Mouse (Mus musculus) liver, embryonic 11.5 days (tissue): ENCODE results near the gene Gm9508. TPM values are rescaled to one million over a fixed set of nuclear protein-coding genes. Genes with fewer than 3 reads are reported as not detected.
"Not testable (repeated sequence)": the region's sequence is repeated elsewhere in the genome, so short reads cannot be mapped to it uniquely, and the experiment has no call there.

Experiments
- ATAC-seq: fragments of 200-750 bp; cut with Nextera tagmentation; replicated peaks from 2 replicates; pipeline ENCODE4 v1.8.0; 2017; ENCODE audit warnings: moderate number of reproducible peaks, mild to moderate bottlenecking, moderate TSS enrichment, moderate library complexity; ENCODE audit not compliant: low FRiP score
- DNase-seq: peaks from one replicate; pipeline ENCODE4 v3.0.0-alpha.2; 2017; ENCODE audit warnings: low spot score
- H3K27ac ChIP-seq: fragments of 300-500 bp; sonication (generic); 2 replicates; pipeline ENCODE4 v1.5.1; 2014; ENCODE audit warnings: mild to moderate bottlenecking, low read depth, low read length, control low read depth
- H3K27me3 ChIP-seq: fragments of 300-500 bp; sonication (generic); replicated peaks from 2 replicates; pipeline ENCODE4 v1.6.1; 2014; ENCODE audit warnings: low read length, mixed read lengths; ENCODE audit not compliant: control insufficient read depth, insufficient read depth
- H3K36me3 ChIP-seq: fragments of 300-500 bp; sonication (generic); 2 replicates; pipeline ENCODE4 v1.6.1; 2014; ENCODE audit warnings: mild to moderate bottlenecking, low read length, moderate library complexity, mixed read lengths; ENCODE audit not compliant: control insufficient read depth, insufficient read depth
- H3K4me1 ChIP-seq: fragments of 300-500 bp; sonication (generic); replicated peaks from 2 replicates; pipeline ENCODE4 v1.6.1; 2014; ENCODE audit warnings: low read length, mixed read lengths; ENCODE audit not compliant: control insufficient read depth, insufficient read depth
- H3K4me2 ChIP-seq: fragments of 300-500 bp; sonication (generic); 2 replicates; pipeline ENCODE4 v1.6.1; 2014; ENCODE audit warnings: mild to moderate bottlenecking, control low read depth, moderate library complexity
- H3K4me3 ChIP-seq: fragments of 300-500 bp; sonication (generic); 2 replicates; pipeline ENCODE4 v1.5.1; 2014; ENCODE audit warnings: low read depth, low read length, control low read depth
- H3K9ac ChIP-seq: fragments of 300-500 bp; sonication (generic); 2 replicates; pipeline ENCODE4 v1.6.1; 2014; ENCODE audit warnings: low read depth, low read length, control low read depth
- H3K9me3 ChIP-seq: fragments of 300-500 bp; sonication (generic); 2 replicates; pipeline ENCODE4 v1.6.1; 2016; ENCODE audit warnings: low read length, inconsistent platforms, mixed read lengths; ENCODE audit not compliant: control insufficient read depth
- WGBS: fragments of 180-500 bp; shearing (Covaris S2); extraction: QIAGEN DNeasy Blood & Tissue Kit; methylation state at CpG from one replicate; pipeline ENCODE4 v1.1.7; 2014; 5-methylcytosine and 5-hydroxymethylcytosine counted together
- polyA plus RNA-seq: library from polyadenylated mRNA; unstranded; fragments of >200 nt; fragmentation: Nextera tagmentation; extraction: Ambion mirVana; gene quantifications from 2 replicates; pipeline ENCODE4 v1.2.1, GENCODE M21; 2014

Gm9508 gene
- polyA plus RNA-seq = not detected in 2 replicates

GRCm38 (mm10) chr10:77697133-77697532, at the start of gene Gm9508:
Gm9508 (minus strand) TSS chr10:77697233.
- WGBS = 39% methylated on average over 4 of the region's 4 CpGs
- Histone ChIP-seq H3K27me3 (no peaks in the 10 kb centered on the region; the same call in 1 of the 2 replicates), H3K4me3 (no peak within 1 kb of the TSS), H3K9ac (no peak within 1 kb of the TSS), H3K4me2 (no peak within 1 kb of the TSS), H3K9me3 (no peaks in the 10 kb centered on the region), H3K36me3 (no peaks in the 10 kb centered on the region), H3K4me1 (no peaks in the 10 kb centered on the region), H3K27ac (no peak within 1 kb of the TSS)
- ATAC-seq (no peak), DNase-seq (no peak)

- not testable (repeated sequence) for H3K36me3 ChIP-seq, ATAC-seq, H3K27ac ChIP-seq, H3K4me3 ChIP-seq, DNase-seq, H3K9me3 ChIP-seq, H3K4me2 ChIP-seq, H3K27me3 ChIP-seq, H3K9ac ChIP-seq, H3K4me1 ChIP-seq
- WGBS = 51% methylated on average over 4 of the region's 5 CpGs
Observed at GRCm38 (mm10) chr10:77741924-77742688, 45.1 kb upstream of the Gm9508 start, which contains the start of gene Gm18596. Gm18596 (minus strand) TSS chr10:77742638.

GRCm38 (mm10) chr10:77738929-77739328, 41.9 kb upstream of the Gm9508 start:
- Histone ChIP-seq H3K4me2 (no peak overlapping the region), H3K27me3 (no peaks in the 10 kb centered on the region; the same call in 1 of the 2 replicates), H3K36me3 (no peaks in the 10 kb centered on the region), H3K9ac (no peak overlapping the region), H3K4me1 (no peaks in the 10 kb centered on the region), H3K9me3 (peaks cover 7% of the 10 kb centered on the region; the same call in 1 of the 2 replicates), H3K27ac (no peak overlapping the region), H3K4me3 (no peak overlapping the region)
- ATAC-seq = no peak
- WGBS = 83% methylated on average over 4 of the region's 4 CpGs
- DNase-seq = no peak

GRCm38 (mm10) chr10:77735928-77736327, 38.9 kb upstream of the Gm9508 start:
- no peak for DNase-seq
- 86% methylated on average over 1 of the region's 1 CpGs for WGBS
- Histone ChIP-seq H3K27ac (no peak overlapping the region), H3K36me3 (no peaks in the 10 kb centered on the region), H3K4me1 (no peaks in the 10 kb centered on the region), H3K27me3 (no peaks in the 10 kb centered on the region; the same call in 1 of the 2 replicates), H3K9me3 (peaks cover 7% of the 10 kb centered on the region; the same call in 1 of the 2 replicates), H3K4me3 (no peak overlapping the region), H3K9ac (no peak overlapping the region), H3K4me2 (no peak overlapping the region)
- ATAC-seq = no peak

DNA sequence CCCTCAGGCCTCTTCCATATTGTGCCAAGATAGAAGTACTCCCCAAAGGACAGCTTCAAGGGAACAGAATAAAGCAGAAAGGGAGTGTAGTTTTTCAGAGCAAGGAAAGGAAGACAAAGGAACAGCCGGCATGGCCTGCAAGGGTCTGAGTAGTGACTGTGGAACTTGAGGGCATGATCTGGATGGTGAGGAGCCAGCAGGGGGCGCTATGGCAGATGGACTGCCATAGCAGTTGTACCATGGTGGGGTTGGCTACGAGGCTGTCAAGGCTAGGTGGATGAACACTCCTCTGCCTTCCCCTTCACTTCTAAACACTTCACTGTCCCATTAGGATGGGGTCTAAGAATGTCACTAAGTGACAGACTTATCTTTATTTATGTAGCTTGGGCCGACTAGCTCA, 32.2 kb upstream of the Gm9508 start:
- Histone ChIP-seq H3K27me3 (no peaks in the 10 kb centered on the region), H3K27ac (no peak overlapping the region), H3K4me2 (no peak overlapping the region), H3K9me3 (0 out of 2 replicates have a peak, but pooled peaks cover 3% of the 10 kb centered on the region), H3K36me3 (no peaks in the 10 kb centered on the region), H3K4me1 (no peaks in the 10 kb centered on the region), H3K4me3 (no peak overlapping the region), H3K9ac (no peak overlapping the region)
- 44% methylated on average over 4 of the region's 4 CpGs for WGBS
- no peak for ATAC-seq
- DNase-seq = no peak

- WGBS = 53% methylated on average over 4 of the region's 4 CpGs
- DNase-seq (no peak), ATAC-seq (no peak)
- Histone ChIP-seq H3K4me2 (no peak overlapping the region), H3K27ac (no peak overlapping the region), H3K36me3 (no peaks in the 10 kb centered on the region), H3K9ac (no peak overlapping the region), H3K4me1 (no peaks in the 10 kb centered on the region), H3K27me3 (no peaks in the 10 kb centered on the region), H3K9me3 (no peaks in the 10 kb centered on the region), H3K4me3 (no peak overlapping the region)
Observed at GRCm38 (mm10) chr10:77728280-77728679, 31.2 kb upstream of the Gm9508 start.

- no peaks in the 10 kb centered on the region for H3K9me3 ChIP-seq
- H3K4me2 ChIP-seq = no peak within 1 kb of the TSS
- H3K4me3 ChIP-seq = no peak within 1 kb of the TSS
- no peaks in the 10 kb centered on the region for H3K36me3 ChIP-seq
- no peak for ATAC-seq
- no peak within 1 kb of the TSS for H3K27ac ChIP-seq
- 53% methylated on average over 3 of the region's 3 CpGs for WGBS
- DNase-seq = no peak
- no peaks in the 10 kb centered on the region for H3K27me3 ChIP-seq
- H3K9ac ChIP-seq = no peak within 1 kb of the TSS
- no peaks in the 10 kb centered on the region for H3K4me1 ChIP-seq
Observed at GRCm38 (mm10) chr10:77726186-77726585, 29.2 kb upstream of the Gm9508 start, which contains the start of gene Gm10100. Gm10100 (plus strand) TSS chr10:77726486.

DNA sequence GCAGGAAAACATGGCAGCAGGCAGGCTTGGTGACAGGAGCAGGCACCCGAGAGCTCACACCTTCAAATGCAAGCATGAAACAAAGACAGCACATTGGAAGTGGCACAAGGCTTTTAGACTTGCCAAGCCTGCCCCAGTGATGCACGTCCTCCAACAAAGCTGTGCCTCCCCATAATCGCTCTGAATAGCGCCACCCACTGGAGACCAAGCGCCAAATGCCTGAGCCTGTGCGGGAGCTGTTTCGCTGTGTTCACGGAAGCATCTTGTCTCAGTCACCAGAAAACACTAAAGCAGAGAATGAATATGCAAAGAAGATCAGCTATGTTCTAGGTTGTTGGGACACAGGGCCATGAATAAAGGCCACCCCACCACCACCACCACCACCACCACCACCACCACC, 27.8 kb upstream of the Gm9508 start:
- Histone ChIP-seq H3K27me3 (no peaks in the 10 kb centered on the region), H3K9me3 (no peaks in the 10 kb centered on the region), H3K36me3 (no peaks in the 10 kb centered on the region), H3K4me1 (no peaks in the 10 kb centered on the region), H3K27ac (no peak overlapping the region), H3K4me2 (no peak overlapping the region), H3K4me3 (no peak overlapping the region), H3K9ac (no peak overlapping the region)
- WGBS = 69% methylated on average over 8 of the region's 8 CpGs
- ATAC-seq (no peak), DNase-seq (no peak)

- H3K9ac ChIP-seq, DNase-seq, H3K9me3 ChIP-seq, H3K27ac ChIP-seq, H3K4me1 ChIP-seq, H3K4me3 ChIP-seq, H3K27me3 ChIP-seq, H3K4me2 ChIP-seq, ATAC-seq, H3K36me3 ChIP-seq: not testable (repeated sequence)
- WGBS = 78% methylated on average over 1 of the region's 1 CpGs
Observed at GRCm38 (mm10) chr10:77720299-77720698, 23.3 kb upstream of the Gm9508 start, which contains the start of gene Krtap12-1. Krtap12-1 (plus strand) TSS chr10:77720599.
